Mouse (Mus musculus) kidney, embryonic 16.5 days (tissue): ENCODE measurements around the gene Fndc1. TPM values are rescaled to one million over a fixed set of nuclear protein-coding genes. Genes with fewer than 3 reads are reported as not detected.

Experiments
- ATAC-seq: fragments of 200-750 bp; cut with Nextera tagmentation; 2 replicates; pipeline ENCODE4 v1.8.0; 2017; ENCODE audit warnings: moderate TSS enrichment; ENCODE audit not compliant: low FRiP score, low TSS enrichment
- H3K27ac ChIP-seq: fragments of 300-500 bp; sonication (generic); 2 replicates; pipeline ENCODE4 v1.5.1; 2014; ENCODE audit warnings: low read length
- H3K27me3 ChIP-seq: fragments of 300-500 bp; sonication (generic); 2 replicates; pipeline ENCODE4 v1.6.1; 2014; ENCODE audit warnings: low read length, control low read depth, mixed read lengths; ENCODE audit not compliant: insufficient read depth
- H3K36me3 ChIP-seq: fragments of 300-500 bp; sonication (generic); 2 replicates; pipeline ENCODE4 v1.6.1; 2014; ENCODE audit warnings: low read length, control low read depth, mixed read lengths; ENCODE audit not compliant: insufficient read depth
- H3K4me1 ChIP-seq: fragments of 300-500 bp; sonication (generic); 2 replicates; pipeline ENCODE4 v1.6.1; 2014; ENCODE audit warnings: low read length, control low read depth, mixed read lengths; ENCODE audit not compliant: insufficient read depth
- H3K4me2 ChIP-seq: fragments of 300-500 bp; sonication (generic); replicated peaks from 2 replicates; pipeline ENCODE4 v1.6.1; 2014; ENCODE audit warnings: low read depth, low read length
- H3K4me3 ChIP-seq: fragments of 300-500 bp; sonication (generic); 2 replicates; pipeline ENCODE4 v1.5.1; 2014; ENCODE audit warnings: mild to moderate bottlenecking, low read length
- H3K9ac ChIP-seq: fragments of 300-500 bp; sonication (generic); replicated peaks from 2 replicates; pipeline ENCODE4 v1.6.1; 2014; ENCODE audit warnings: low read length
- H3K9me3 ChIP-seq: fragments of 300-500 bp; sonication (generic); 2 replicates; pipeline ENCODE4 v1.6.1; 2016; ENCODE audit warnings: low read length, control low read depth
- WGBS: fragments of 180-500 bp; shearing (Covaris S2); extraction: QIAGEN DNeasy Blood & Tissue Kit; methylation state at CpG from one replicate; pipeline ENCODE4 v1.1.7; 2014; 5-methylcytosine and 5-hydroxymethylcytosine counted together
- polyA plus RNA-seq: library from polyadenylated mRNA; unstranded; fragments of >200 nt; fragmentation: Nextera tagmentation; extraction: Ambion mirVana; gene quantifications from 2 replicates; pipeline ENCODE4 v1.2.1, GENCODE M21; 2015

The Fndc1 gene
- polyA plus RNA-seq, 1 experiment from 2014 or later: 5.1 TPM

GRCm38 (mm10) chr17:7864740-7865139 is 37.6 kb upstream of the Fndc1 start:
- H3K27ac ChIP-seq: no peak overlapping the region
- no peak overlapping the region for H3K4me2 ChIP-seq
- no peak overlapping the region for H3K4me3 ChIP-seq
- H3K27me3 ChIP-seq: no peaks in the 10 kb centered on the region
- H3K9ac ChIP-seq: no peak overlapping the region
- no peaks in the 10 kb centered on the region for H3K36me3 ChIP-seq
- no peaks in the 10 kb centered on the region for H3K4me1 ChIP-seq
- WGBS: 24% methylated on average over 7 of the region's 7 CpGs
- H3K9me3 ChIP-seq: no peaks in the 10 kb centered on the region
- no peak for ATAC-seq

- no peak for ATAC-seq
- 24% methylated on average over 4 of the region's 4 CpGs for WGBS
These were observed 36.6 kb upstream of the Fndc1 start for GRCm38 (mm10) chr17:7863745-7864144.

GRCm38 (mm10) chr17:7860845-7861360 is 33.8 kb upstream of the Fndc1 start:
- WGBS: 56% methylated on average over 8 of the region's 8 CpGs
- H3K4me3 ChIP-seq: no peak overlapping the region
- H3K9me3 ChIP-seq: no peaks in the 10 kb centered on the region
- no peaks in the 10 kb centered on the region for H3K36me3 ChIP-seq
- no peaks in the 10 kb centered on the region for H3K27me3 ChIP-seq
- H3K4me1 ChIP-seq: no peaks in the 10 kb centered on the region
- H3K4me2 ChIP-seq: no peak overlapping the region
- ATAC-seq: no peak
- H3K9ac ChIP-seq: no peak overlapping the region
- no peak overlapping the region for H3K27ac ChIP-seq

More at GRCm38 (mm10) chr17:7863745-7864144, 36.6 kb upstream of the Fndc1 start:
- no peaks in the 10 kb centered on the region for H3K27me3 ChIP-seq
- H3K9ac ChIP-seq: no peak overlapping the region
- H3K4me2 ChIP-seq: no peak overlapping the region
- no peaks in the 10 kb centered on the region for H3K9me3 ChIP-seq
- H3K27ac ChIP-seq: no peak overlapping the region
- H3K4me3 ChIP-seq: no peak overlapping the region
- H3K36me3 ChIP-seq: no peaks in the 10 kb centered on the region
- no peaks in the 10 kb centered on the region for H3K4me1 ChIP-seq

- no peak overlapping the region for H3K9ac ChIP-seq
- no peaks in the 10 kb centered on the region for H3K27me3 ChIP-seq
- no peaks in the 10 kb centered on the region for H3K9me3 ChIP-seq
- no peak overlapping the region for H3K27ac ChIP-seq
- H3K4me3 ChIP-seq: no peak overlapping the region
- peak; percentile 35; the same call in 1 of the 2 replicates for ATAC-seq
- H3K36me3 ChIP-seq: no peaks in the 10 kb centered on the region
- WGBS: 73% methylated on average over 6 of the region's 6 CpGs
- H3K4me2 ChIP-seq: no peak overlapping the region
- no peaks in the 10 kb centered on the region for H3K4me1 ChIP-seq
These were observed 30.6 kb upstream of the Fndc1 start for GRCm38 (mm10) chr17:7857658-7858057.

GRCm38 (mm10) chr17:7855851-7856250 is 28.7 kb upstream of the Fndc1 start:
- Histone ChIP-seq H3K9me3 (no peaks in the 10 kb centered on the region), H3K9ac (no peak overlapping the region), H3K4me2 (no peak overlapping the region), H3K4me3 (no peak overlapping the region), H3K27ac (no peak overlapping the region), H3K27me3 (no peaks in the 10 kb centered on the region), H3K36me3 (no peaks in the 10 kb centered on the region), H3K4me1 (no peaks in the 10 kb centered on the region)
- 68% methylated on average over 8 of the region's 8 CpGs for WGBS
- no peak for ATAC-seq

GRCm38 (mm10) chr17:7851979-7852378 is 24.9 kb upstream of the Fndc1 start:
- 17% methylated on average over 4 of the region's 4 CpGs for WGBS
- Histone ChIP-seq H3K4me1 (no peaks in the 10 kb centered on the region), H3K9ac (no peak overlapping the region), H3K36me3 (no peaks in the 10 kb centered on the region), H3K4me3 (no peak overlapping the region), H3K4me2 (no peak overlapping the region), H3K9me3 (no peaks in the 10 kb centered on the region), H3K27me3 (no peaks in the 10 kb centered on the region), H3K27ac (no peak overlapping the region)
- ATAC-seq: no peak

- no peak for ATAC-seq
- Histone ChIP-seq H3K4me1 (no peaks in the 10 kb centered on the region), H3K36me3 (no peaks in the 10 kb centered on the region), H3K4me3 (no peak overlapping the region), H3K4me2 (no peak overlapping the region), H3K9ac (no peak overlapping the region), H3K27me3 (no peaks in the 10 kb centered on the region), H3K9me3 (no peaks in the 10 kb centered on the region), H3K27ac (no peak overlapping the region)
- 44% methylated on average over 9 of the region's 9 CpGs for WGBS
These were observed 24.4 kb upstream of the Fndc1 start for GRCm38 (mm10) chr17:7851527-7851926.

- Histone ChIP-seq H3K9me3 (no peaks in the 10 kb centered on the region), H3K4me3 (no peak overlapping the region), H3K27ac (no peak overlapping the region), H3K27me3 (no peaks in the 10 kb centered on the region), H3K9ac (no peak overlapping the region), H3K4me2 (no peak overlapping the region), H3K36me3 (no peaks in the 10 kb centered on the region), H3K4me1 (no peaks in the 10 kb centered on the region)
- 79% methylated on average over 6 of the region's 6 CpGs for WGBS
- ATAC-seq: no peak
These were observed 23.1 kb upstream of the Fndc1 start for GRCm38 (mm10) chr17:7850246-7850645.

GRCm38 (mm10) chr17:7840505-7841290 is 13.6 kb upstream of the Fndc1 start:
- Histone ChIP-seq H3K36me3 (no peaks in the 10 kb centered on the region), H3K4me1 (no peaks in the 10 kb centered on the region), H3K9me3 (no peaks in the 10 kb centered on the region), H3K27ac (no peak overlapping the region), H3K27me3 (no peaks in the 10 kb centered on the region), H3K9ac (no peak overlapping the region), H3K4me2 (no peak overlapping the region), H3K4me3 (no peak overlapping the region)
- WGBS: 83% methylated on average over 12 of the region's 12 CpGs
- ATAC-seq: no peak

GRCm38 (mm10) chr17:7827586-7827985 is 484 bp upstream of the Fndc1 start:
- WGBS: 9% methylated on average over 16 of the region's 16 CpGs
- Histone ChIP-seq H3K4me1 (peaks cover 9% of the 10 kb centered on the region; the same call in 1 of the 2 replicates), H3K27me3 (peaks cover 41% of the 10 kb centered on the region), H3K36me3 (no peaks in the 10 kb centered on the region), H3K9ac (peak overlapping the region; percentile 63), H3K9me3 (no peaks in the 10 kb centered on the region), H3K4me2 (peak overlapping the region; percentile 96), H3K4me3 (peak overlapping the region; percentile 55), H3K27ac (no peak overlapping the region)
- ATAC-seq: no peak
